Mouse (Mus musculus) cerebral cortex, adult 2 months (tissue): ENCODE results near the gene Sap18.

Experiments
- WGBS: fragments of 180-500 bp; shearing (Covaris S2); methylation state at CpG from one replicate; pipeline ENCODE4 v1.1.7; 2018; 5-methylcytosine and 5-hydroxymethylcytosine counted together

The Sap18 gene

GRCm38 (mm10) chr14:57797991-57798931 lies at the start of gene Sap18:
TSS of gene Sap18 (plus strand) at chr14:57798180.
- under 1% methylated on average over 98 of the region's 99 CpGs for WGBS

GRCm38 (mm10) chr14:57749501-57749900 lies 48.5 kb upstream of the Sap18 start:
- 89% methylated on average over 2 of the region's 2 CpGs for WGBS

GRCm38 (mm10) chr14:57753351-57753992 lies 44.5 kb upstream of the Sap18 start:
- 50% methylated on average over 9 of the region's 9 CpGs for WGBS

GRCm38 (mm10) chr14:57755661-57756060 lies 42.3 kb upstream of the Sap18 start:
- 99% methylated on average over 2 of the region's 2 CpGs for WGBS

GRCm38 (mm10) chr14:57756094-57756493 lies 41.9 kb upstream of the Sap18 start:
- WGBS, result 94% methylated on average over 4 of the region's 4 CpGs

GRCm38 (mm10) chr14:57758237-57758636 lies 39.7 kb upstream of the Sap18 start, which contains the start of gene Lats2:
TSS of gene Lats2 (minus strand) at chr14:57758388.
- WGBS, result 88% methylated on average over 4 of the region's 4 CpGs

- WGBS, result 68% methylated on average over 10 of the region's 10 CpGs
Measured at GRCm38 (mm10) chr14:57760447-57761412, 37.2 kb upstream of the Sap18 start.

GRCm38 (mm10) chr14:57769102-57769501 lies 28.9 kb upstream of the Sap18 start:
- 86% methylated on average over 5 of the region's 5 CpGs for WGBS

- WGBS, result 87% methylated on average over 6 of the region's 6 CpGs
Measured at GRCm38 (mm10) chr14:57772157-57772815, 25.7 kb upstream of the Sap18 start.

- WGBS, result 64% methylated on average over 4 of the region's 4 CpGs
Measured at GRCm38 (mm10) chr14:57787406-57787805, 10.6 kb upstream of the Sap18 start.

GRCm38 (mm10) chr14:57789311-57789710 lies 8.7 kb upstream of the Sap18 start:
- 86% methylated on average over 2 of the region's 2 CpGs for WGBS

GRCm38 (mm10) chr14:57789759-57790158 lies 8.2 kb upstream of the Sap18 start:
- WGBS, result 95% methylated on average over 9 of the region's 9 CpGs

GRCm38 (mm10) chr14:57791171-57791570 lies 6.8 kb upstream of the Sap18 start:
- 82% methylated on average over 4 of the region's 4 CpGs for WGBS

GRCm38 (mm10) chr14:57797551-57797950 lies 429 bp upstream of the Sap18 start:
- WGBS, result 11% methylated on average over 7 of the region's 7 CpGs

- WGBS, result 81% methylated on average over 4 of the region's 4 CpGs
Measured at GRCm38 (mm10) chr14:57803731-57804130, 5.8 kb downstream of the Sap18 start.

- WGBS, result 57% methylated on average over 5 of the region's 5 CpGs
Measured at GRCm38 (mm10) chr14:57808558-57808957, 10.6 kb downstream of the Sap18 start.

- whole genome bisulfite sequencing, result 92% methylated on average over 2 of the region's 2 CpGs
Measured at GRCm38 (mm10) chr14:57810886-57811285, 12.9 kb downstream of the Sap18 start.

- 77% methylated on average over 5 of the region's 5 CpGs for WGBS
Measured at GRCm38 (mm10) chr14:57811844-57812243, 13.9 kb downstream of the Sap18 start.

- WGBS, result 90% methylated on average over 4 of the region's 4 CpGs
Measured at GRCm38 (mm10) chr14:57820839-57821238, 22.9 kb downstream of the Sap18 start.

GRCm38 (mm10) chr14:57825788-57826751 lies 28.1 kb downstream of the Sap18 start, which contains the start of the genes Ska3 and Mrpl57:
TSS of gene Ska3 (minus strand) at chr14:57826185.
TSS of gene Mrpl57 (plus strand) at chr14:57826234.
- WGBS, result under 1% methylated on average over 96 of the region's 96 CpGs
